Mouse (Mus musculus): ENCODE results near the gene 4931440F15Rik. TPM values are rescaled to one million over a fixed set of nuclear protein-coding genes. Genes with fewer than 3 reads are reported as not detected.
"Not testable (repeated sequence)": the region's sequence is repeated elsewhere in the genome, so short reads cannot be mapped to it uniquely, and the experiment has no call there.

4931440F15Rik gene
- polyA plus RNA-seq, 1 experiment from 2014 or later, result 0.12 TPM

- Histone ChIP-seq H3K9me3 (ENCODE audit: control insufficient read depth) (no peaks in the 10 kb centered on the region), H3K36me3 (ENCODE audit: control insufficient read depth, insufficient read depth) (no peaks in the 10 kb centered on the region), H3K4me1 (replicated peaks; ENCODE audit: control insufficient read depth, insufficient read depth, low read length) (no peaks in the 10 kb centered on the region), H3K27me3 (replicated peaks; ENCODE audit: control insufficient read depth, insufficient read depth, low read length) (no peaks in the 10 kb centered on the region), H3K4me2 (replicated peaks; ENCODE audit: low read depth) (no peak overlapping the region), H3K27ac (ENCODE audit: low read depth, low read length) (no peak overlapping the region), H3K9ac (ENCODE audit: low read depth, low read length) (no peak overlapping the region), H3K4me3 (ENCODE audit: low read depth, low read length) (no peak overlapping the region)
- no peak for ATAC-seq
- 92% methylated on average over 3 of the region's 3 CpGs for WGBS
- TF ChIP-seq CTCF (IDR thresholded peaks at IDR 0.05; ENCODE audit: low read depth), result no peak
These were observed 15.2 kb upstream of the 4931440F15Rik start for GRCm38 (mm10) chr11:29840606-29841227.

- ATAC-seq, result peak; percentile 83
- WGBS, result 25% methylated on average over 3 of the region's 3 CpGs
- TF ChIP-seq CTCF (IDR thresholded peaks at IDR 0.05; ENCODE audit: low read depth), result no peak
These were observed 14.3 kb upstream of the 4931440F15Rik start for GRCm38 (mm10) chr11:29839781-29840180.

GRCm38 (mm10) chr11:29837066-29837465 lies 11.6 kb upstream of the 4931440F15Rik start:
- Histone ChIP-seq H3K4me2 (replicated peaks; ENCODE audit: low read depth) (no peak overlapping the region), H3K4me3 (ENCODE audit: low read depth, low read length) (no peak overlapping the region), H3K4me1 (replicated peaks; ENCODE audit: control insufficient read depth, insufficient read depth, low read length) (no peaks in the 10 kb centered on the region), H3K27ac (ENCODE audit: low read depth, low read length) (no peak overlapping the region), H3K36me3 (ENCODE audit: control insufficient read depth, insufficient read depth) (no peaks in the 10 kb centered on the region), H3K9ac (ENCODE audit: low read depth, low read length) (no peak overlapping the region), H3K27me3 (replicated peaks; ENCODE audit: control insufficient read depth, insufficient read depth, low read length) (no peaks in the 10 kb centered on the region), H3K9me3 (ENCODE audit: control insufficient read depth) (no peaks in the 10 kb centered on the region)
- no peak for TF ChIP-seq CTCF (IDR thresholded peaks at IDR 0.05; ENCODE audit: low read depth)
- no peak for ATAC-seq

More at GRCm38 (mm10) chr11:29839781-29840180, 14.3 kb upstream of the 4931440F15Rik start:
- Histone ChIP-seq H3K4me3 (ENCODE audit: low read depth, low read length) (no peak overlapping the region), H3K4me1 (replicated peaks; ENCODE audit: control insufficient read depth, insufficient read depth, low read length) (no peaks in the 10 kb centered on the region), H3K36me3 (ENCODE audit: control insufficient read depth, insufficient read depth) (no peaks in the 10 kb centered on the region), H3K9me3 (ENCODE audit: control insufficient read depth) (no peaks in the 10 kb centered on the region), H3K9ac (ENCODE audit: low read depth, low read length) (no peak overlapping the region), H3K4me2 (replicated peaks; ENCODE audit: low read depth) (no peak overlapping the region), H3K27me3 (replicated peaks; ENCODE audit: control insufficient read depth, insufficient read depth, low read length) (no peaks in the 10 kb centered on the region), H3K27ac (ENCODE audit: low read depth, low read length) (no peak overlapping the region)

- no peak for ATAC-seq
- WGBS, result 80% methylated on average over 2 of the region's 2 CpGs
- no peak overlapping the region for H3K4me2 ChIP-seq (replicated peaks; ENCODE audit: low read depth)
These were observed 2.3 kb upstream of the 4931440F15Rik start for GRCm38 (mm10) chr11:29827729-29828128.

GRCm38 (mm10) chr11:29826001-29826400 lies 533 bp upstream of the 4931440F15Rik start:
- no peak for TF ChIP-seq CTCF (IDR thresholded peaks at IDR 0.05; ENCODE audit: low read depth)
- Histone ChIP-seq H3K36me3 (ENCODE audit: control insufficient read depth, insufficient read depth) (no peaks in the 10 kb centered on the region), H3K9me3 (ENCODE audit: control insufficient read depth) (no peaks in the 10 kb centered on the region), H3K9ac (ENCODE audit: low read depth, low read length) (no peak overlapping the region), H3K27ac (ENCODE audit: low read depth, low read length) (no peak overlapping the region), H3K27me3 (replicated peaks; ENCODE audit: control insufficient read depth, insufficient read depth, low read length) (no peaks in the 10 kb centered on the region; the same call in 1 of the 2 replicates), H3K4me2 (replicated peaks; ENCODE audit: low read depth) (no peak overlapping the region), H3K4me3 (ENCODE audit: low read depth, low read length) (no peak overlapping the region), H3K4me1 (replicated peaks; ENCODE audit: control insufficient read depth, insufficient read depth, low read length) (no peaks in the 10 kb centered on the region)
- ATAC-seq, result no peak
- WGBS, result 76% methylated on average over 1 of the region's 1 CpGs

More at GRCm38 (mm10) chr11:29827729-29828128, 2.3 kb upstream of the 4931440F15Rik start:
- Histone ChIP-seq H3K36me3 (ENCODE audit: control insufficient read depth, insufficient read depth) (no peaks in the 10 kb centered on the region), H3K4me1 (replicated peaks; ENCODE audit: control insufficient read depth, insufficient read depth, low read length) (no peaks in the 10 kb centered on the region), H3K9ac (ENCODE audit: low read depth, low read length) (no peak overlapping the region), H3K27ac (ENCODE audit: low read depth, low read length) (no peak overlapping the region), H3K27me3 (replicated peaks; ENCODE audit: control insufficient read depth, insufficient read depth, low read length) (no peaks in the 10 kb centered on the region; the same call in 1 of the 2 replicates), H3K9me3 (ENCODE audit: control insufficient read depth) (no peaks in the 10 kb centered on the region), H3K4me3 (ENCODE audit: low read depth, low read length) (no peak overlapping the region)
- no peak for TF ChIP-seq CTCF (IDR thresholded peaks at IDR 0.05; ENCODE audit: low read depth)

- H3K4me1 ChIP-seq (replicated peaks; ENCODE audit: control insufficient read depth, insufficient read depth, low read length); H3K9ac ChIP-seq (ENCODE audit: low read depth, low read length); H3K27ac ChIP-seq (ENCODE audit: low read depth, low read length); H3K27me3 ChIP-seq (replicated peaks; ENCODE audit: control insufficient read depth, insufficient read depth, low read length); H3K9me3 ChIP-seq (ENCODE audit: control insufficient read depth); H3K36me3 ChIP-seq (ENCODE audit: control insufficient read depth, insufficient read depth): not testable (repeated sequence)
- TF ChIP-seq CTCF (IDR thresholded peaks at IDR 0.05; ENCODE audit: low read depth), result 0 out of 2 replicates have a peak, but pooled peaks have one; percentile 1
- H3K4me2 ChIP-seq (replicated peaks; ENCODE audit: low read depth), result peak overlapping the region; percentile 52
- peak overlapping the region; percentile 14 for H3K4me3 ChIP-seq (ENCODE audit: low read depth, low read length)
- ATAC-seq, result peak; percentile 65
- WGBS, result 14% methylated on average over 45 of the region's 62 CpGs
These were observed 796 bp downstream of the 4931440F15Rik start for GRCm38 (mm10) chr11:29824474-29825270.
